Mouse (Mus musculus): ENCODE measurements at regions not wholly inside any gene's neighbourhood (a gene's known extent, or its start where the extent isn't known, plus 50 kb on each side); places are given as distances from the start of the nearest gene placed in this dataset.

GRCm38 (mm10) chr15:25120441-25120840, 293.1 kb downstream of the Basp1 start:
- WGBS: 23% methylated on average over 4 of the region's 4 CpGs
- no peak for ATAC-seq (ENCODE audit: low FRiP score, low read depth)
- TF ChIP-seq POLR2A (IDR thresholded peaks at IDR 0.05; ENCODE audit: borderline replicate concordance, extremely low read depth, insufficient read depth, insufficient read length): no peak

GRCm38 (mm10) chr15:25117980-25118379, 295.6 kb downstream of the Basp1 start:
- ATAC-seq (ENCODE audit: low FRiP score, low read depth): no peak

More at GRCm38 (mm10) chr15:25120441-25120840, 293.1 kb downstream of the Basp1 start:
- Histone ChIP-seq H3K9ac (ENCODE audit: low read depth, low read length, severe bottlenecking) (no peak overlapping the region), H3K27me3 (ENCODE audit: control insufficient read depth, insufficient read depth, low read length) (no peaks in the 10 kb centered on the region), H3K4me3 (replicated peaks; ENCODE audit: low read length) (no peak overlapping the region), H3K9me3 (ENCODE audit: control insufficient read depth, low read length) (no peaks in the 10 kb centered on the region), H3K36me3 (ENCODE audit: control insufficient read depth, insufficient read depth, low read length) (no peaks in the 10 kb centered on the region), H3K4me1 (ENCODE audit: control insufficient read depth, insufficient read depth, low read length) (no peaks in the 10 kb centered on the region), H3K27ac (replicated peaks; ENCODE audit: low read depth, low read length) (no peak overlapping the region), H3K4me2 (replicated peaks; ENCODE audit: low read depth, low read length, severe bottlenecking) (no peak overlapping the region)
- no peak for DNase-seq (ENCODE audit: low spot score)

GRCm38 (mm10) chr15:25102727-25103126, 310.8 kb downstream of the Basp1 start:
- no peak overlapping the region for H3K27ac ChIP-seq (replicated peaks; ENCODE audit: low read depth, low read length)
- H3K9me3 ChIP-seq (ENCODE audit: control insufficient read depth, low read length): no peaks in the 10 kb centered on the region
- H3K36me3 ChIP-seq (ENCODE audit: control insufficient read depth, insufficient read depth, low read length): no peaks in the 10 kb centered on the region
- ATAC-seq (ENCODE audit: low FRiP score, low read depth) (no peak), DNase-seq (ENCODE audit: low spot score) (no peak)
- H3K4me2 ChIP-seq (replicated peaks; ENCODE audit: low read depth, low read length, severe bottlenecking): no peak overlapping the region
- no peaks in the 10 kb centered on the region for H3K27me3 ChIP-seq (ENCODE audit: control insufficient read depth, insufficient read depth, low read length)
- WGBS: 87% methylated on average over 5 of the region's 5 CpGs
- H3K9ac ChIP-seq (ENCODE audit: low read depth, low read length, severe bottlenecking): no peak overlapping the region
- H3K4me3 ChIP-seq (replicated peaks; ENCODE audit: low read length): no peak overlapping the region
- no peaks in the 10 kb centered on the region for H3K4me1 ChIP-seq (ENCODE audit: control insufficient read depth, insufficient read depth, low read length)
- TF ChIP-seq POLR2A (IDR thresholded peaks at IDR 0.05; ENCODE audit: borderline replicate concordance, extremely low read depth, insufficient read depth, insufficient read length): no peak

More at GRCm38 (mm10) chr15:25117980-25118379, 295.6 kb downstream of the Basp1 start:
- H3K4me2 ChIP-seq (replicated peaks; ENCODE audit: low read depth, low read length, severe bottlenecking): no peak overlapping the region
- 33% methylated on average over 3 of the region's 3 CpGs for WGBS
- H3K4me1 ChIP-seq (ENCODE audit: control insufficient read depth, insufficient read depth, low read length): no peaks in the 10 kb centered on the region
- H3K27me3 ChIP-seq (ENCODE audit: control insufficient read depth, insufficient read depth, low read length): no peaks in the 10 kb centered on the region
- TF ChIP-seq POLR2A (IDR thresholded peaks at IDR 0.05; ENCODE audit: borderline replicate concordance, extremely low read depth, insufficient read depth, insufficient read length): no peak
- no peaks in the 10 kb centered on the region for H3K9me3 ChIP-seq (ENCODE audit: control insufficient read depth, low read length)
- DNase-seq (ENCODE audit: low spot score): peak; percentile 87
- H3K27ac ChIP-seq (replicated peaks; ENCODE audit: low read depth, low read length): no peak overlapping the region
- H3K4me3 ChIP-seq (replicated peaks; ENCODE audit: low read length): no peak overlapping the region
- no peak overlapping the region for H3K9ac ChIP-seq (ENCODE audit: low read depth, low read length, severe bottlenecking)
- H3K36me3 ChIP-seq (ENCODE audit: control insufficient read depth, insufficient read depth, low read length): no peaks in the 10 kb centered on the region

- no peaks in the 10 kb centered on the region for H3K4me1 ChIP-seq (ENCODE audit: control insufficient read depth, insufficient read depth, low read length)
- no peak overlapping the region for H3K27ac ChIP-seq (replicated peaks; ENCODE audit: low read depth, low read length)
- no peaks in the 10 kb centered on the region for H3K36me3 ChIP-seq (ENCODE audit: control insufficient read depth, insufficient read depth, low read length)
- H3K9me3 ChIP-seq (ENCODE audit: control insufficient read depth, low read length): no peaks in the 10 kb centered on the region
- ATAC-seq (ENCODE audit: low FRiP score, low read depth) (no peak), DNase-seq (ENCODE audit: low spot score) (no peak)
- H3K27me3 ChIP-seq (ENCODE audit: control insufficient read depth, insufficient read depth, low read length): no peaks in the 10 kb centered on the region
- H3K9ac ChIP-seq (ENCODE audit: low read depth, low read length, severe bottlenecking): no peak overlapping the region
- H3K4me2 ChIP-seq (replicated peaks; ENCODE audit: low read depth, low read length, severe bottlenecking): no peak overlapping the region
- 23% methylated on average over 6 of the region's 6 CpGs for WGBS
- TF ChIP-seq POLR2A (IDR thresholded peaks at IDR 0.05; ENCODE audit: borderline replicate concordance, extremely low read depth, insufficient read depth, insufficient read length): no peak
- no peak overlapping the region for H3K4me3 ChIP-seq (replicated peaks; ENCODE audit: low read length)
Observed at GRCm38 (mm10) chr15:25093758-25094157, 319.8 kb downstream of the Basp1 start.

DNA sequence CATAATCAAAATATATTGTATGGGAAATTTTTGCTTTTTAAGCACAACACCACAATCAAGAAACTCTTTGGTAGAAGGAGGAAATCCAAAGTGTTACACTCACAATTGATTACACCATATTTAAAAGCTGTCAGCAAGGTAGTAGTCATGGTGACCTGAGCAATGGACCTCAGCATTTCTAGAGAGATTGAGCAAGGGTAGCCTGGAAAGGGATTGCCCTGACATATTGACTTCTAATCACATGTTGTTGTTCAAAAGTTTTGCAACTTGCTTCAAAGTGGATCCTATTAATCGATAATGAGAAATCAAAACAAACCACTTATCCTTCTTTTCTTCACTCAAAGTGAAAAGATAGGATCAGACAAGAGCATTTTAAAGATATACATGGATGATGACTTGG, 343.9 kb downstream of the Basp1 start:
- H3K27ac ChIP-seq (replicated peaks; ENCODE audit: low read depth, low read length): no peak overlapping the region
- no peak for TF ChIP-seq POLR2A (IDR thresholded peaks at IDR 0.05; ENCODE audit: borderline replicate concordance, extremely low read depth, insufficient read depth, insufficient read length)
- no peaks in the 10 kb centered on the region for H3K9me3 ChIP-seq (ENCODE audit: control insufficient read depth, low read length)
- no peak overlapping the region for H3K4me3 ChIP-seq (replicated peaks; ENCODE audit: low read length)
- no peaks in the 10 kb centered on the region for H3K36me3 ChIP-seq (ENCODE audit: control insufficient read depth, insufficient read depth, low read length)
- DNase-seq (ENCODE audit: low spot score): no peak
- H3K27me3 ChIP-seq (ENCODE audit: control insufficient read depth, insufficient read depth, low read length): no peaks in the 10 kb centered on the region
- ATAC-seq (ENCODE audit: low FRiP score, low read depth): no peak
- H3K4me1 ChIP-seq (ENCODE audit: control insufficient read depth, insufficient read depth, low read length): no peaks in the 10 kb centered on the region
- 93% methylated on average over 1 of the region's 1 CpGs for WGBS
- no peak overlapping the region for H3K9ac ChIP-seq (ENCODE audit: low read depth, low read length, severe bottlenecking)
- H3K4me2 ChIP-seq (replicated peaks; ENCODE audit: low read depth, low read length, severe bottlenecking): no peak overlapping the region

GRCm38 (mm10) chr15:25059347-25059746, 354.2 kb downstream of the Basp1 start:
- TF ChIP-seq POLR2A (IDR thresholded peaks at IDR 0.05; ENCODE audit: borderline replicate concordance, extremely low read depth, insufficient read depth, insufficient read length): no peak
- H3K27me3 ChIP-seq (ENCODE audit: control insufficient read depth, insufficient read depth, low read length): no peaks in the 10 kb centered on the region
- DNase-seq (ENCODE audit: low spot score) (no peak), ATAC-seq (ENCODE audit: low FRiP score, low read depth) (no peak)
- no peaks in the 10 kb centered on the region for H3K36me3 ChIP-seq (ENCODE audit: control insufficient read depth, insufficient read depth, low read length)
- H3K4me3 ChIP-seq (replicated peaks; ENCODE audit: low read length): no peak overlapping the region
- no peak overlapping the region for H3K4me2 ChIP-seq (replicated peaks; ENCODE audit: low read depth, low read length, severe bottlenecking)
- no peaks in the 10 kb centered on the region for H3K9me3 ChIP-seq (ENCODE audit: control insufficient read depth, low read length)
- H3K9ac ChIP-seq (ENCODE audit: low read depth, low read length, severe bottlenecking): no peak overlapping the region
- no peaks in the 10 kb centered on the region for H3K4me1 ChIP-seq (ENCODE audit: control insufficient read depth, insufficient read depth, low read length)
- no peak overlapping the region for H3K27ac ChIP-seq (replicated peaks; ENCODE audit: low read depth, low read length)
